Mouse (Mus musculus): ENCODE measurements around the gene Ankrd22.

Ankrd22 gene

GRCm38 (mm10) chr19:34165891-34166290 is at the start of gene Ankrd22:
Ankrd22 (minus strand) TSS chr19:34166053.
- WGBS, result 80% methylated on average over 5 of the region's 5 CpGs

- WGBS, result 61% methylated on average over 4 of the region's 4 CpGs
These were observed 48.3 kb upstream of the Ankrd22 start for GRCm38 (mm10) chr19:34214136-34214535.

- WGBS, result 78% methylated on average over 12 of the region's 12 CpGs
These were observed 46.8 kb upstream of the Ankrd22 start for GRCm38 (mm10) chr19:34212489-34213250.

GRCm38 (mm10) chr19:34210841-34211240 is 45.0 kb upstream of the Ankrd22 start:
- WGBS, result 62% methylated on average over 2 of the region's 2 CpGs

- 91% methylated on average over 8 of the region's 8 CpGs for WGBS
These were observed 44.2 kb upstream of the Ankrd22 start for GRCm38 (mm10) chr19:34209930-34210581.

- WGBS, result 83% methylated on average over 3 of the region's 3 CpGs
These were observed 43.2 kb upstream of the Ankrd22 start for GRCm38 (mm10) chr19:34209031-34209430.

GRCm38 (mm10) chr19:34206760-34207440 is 41.0 kb upstream of the Ankrd22 start:
- WGBS, result 54% methylated on average over 8 of the region's 8 CpGs

GRCm38 (mm10) chr19:34206128-34206527 is 40.3 kb upstream of the Ankrd22 start:
- 78% methylated on average over 4 of the region's 4 CpGs for WGBS

- 82% methylated on average over 2 of the region's 2 CpGs for WGBS
These were observed 36.8 kb upstream of the Ankrd22 start for GRCm38 (mm10) chr19:34202668-34203067.

- 79% methylated on average over 2 of the region's 2 CpGs for WGBS
These were observed 33.6 kb upstream of the Ankrd22 start for GRCm38 (mm10) chr19:34199488-34199887.

GRCm38 (mm10) chr19:34198901-34199300 is 33.0 kb upstream of the Ankrd22 start:
- WGBS, result 85% methylated on average over 4 of the region's 4 CpGs

- 100% methylated on average over 1 of the region's 1 CpGs for WGBS
These were observed 32.2 kb upstream of the Ankrd22 start for GRCm38 (mm10) chr19:34198066-34198465.

- 61% methylated on average over 2 of the region's 2 CpGs for WGBS
These were observed 29.2 kb upstream of the Ankrd22 start for GRCm38 (mm10) chr19:34195031-34195430.

GRCm38 (mm10) chr19:34194132-34194745 is 28.4 kb upstream of the Ankrd22 start:
- WGBS, result 66% methylated on average over 6 of the region's 6 CpGs

GRCm38 (mm10) chr19:34193683-34194082 is 27.8 kb upstream of the Ankrd22 start:
- 52% methylated on average over 9 of the region's 9 CpGs for WGBS

GRCm38 (mm10) chr19:34193149-34193548 is 27.3 kb upstream of the Ankrd22 start:
- 1% methylated on average over 9 of the region's 9 CpGs for WGBS

GRCm38 (mm10) chr19:34192008-34192963 is 26.4 kb upstream of the Ankrd22 start, which contains the start of gene Stambpl1:
Stambpl1 (plus strand) TSS chr19:34192229.
- WGBS, result under 1% methylated on average over 62 of the region's 62 CpGs

- WGBS, result 28% methylated on average over 10 of the region's 10 CpGs
These were observed 25.8 kb upstream of the Ankrd22 start for GRCm38 (mm10) chr19:34191645-34192007.

GRCm38 (mm10) chr19:34186845-34187244 is 21.0 kb upstream of the Ankrd22 start:
- WGBS, result 87% methylated on average over 4 of the region's 4 CpGs

- 70% methylated on average over 5 of the region's 5 CpGs for WGBS
These were observed 16.6 kb upstream of the Ankrd22 start for GRCm38 (mm10) chr19:34182490-34182889.

GRCm38 (mm10) chr19:34181234-34181633 is 15.4 kb upstream of the Ankrd22 start:
- WGBS, result 91% methylated on average over 3 of the region's 3 CpGs
